Mouse (Mus musculus): ENCODE results near the gene Rflnb.
"Not testable (repeated sequence)": the region's sequence is repeated elsewhere in the genome, so short reads cannot be mapped to it uniquely, and the experiment has no call there.

Gene Rflnb

GRCm38 (mm10) chr11:76037581-76038294, 10.2 kb upstream of the Rflnb start:
- no peak for DNase-seq

GRCm38 (mm10) chr11:76035182-76035581, 7.6 kb upstream of the Rflnb start:
- DNase-seq, result peak; percentile 65 to 75

- DNase-seq, result no peak
Observed at GRCm38 (mm10) chr11:76033836-76034235, 6.3 kb upstream of the Rflnb start.

- DNase-seq, result no peak
Observed at GRCm38 (mm10) chr11:76033359-76033758, 5.8 kb upstream of the Rflnb start.

- peak in 1 of 2 experiments; percentile 38 for DNase-seq
Observed at GRCm38 (mm10) chr11:76028072-76028465, 487 bp upstream of the Rflnb start.

- DNase-seq, result no peak
Observed at GRCm38 (mm10) chr11:76026527-76027138, 949 bp downstream of the Rflnb start.

- no peak for DNase-seq
Observed at GRCm38 (mm10) chr11:76025080-76025583, 2.5 kb downstream of the Rflnb start.

GRCm38 (mm10) chr11:76020916-76021315, 6.7 kb downstream of the Rflnb start:
- no peak for DNase-seq

- DNase-seq, result no peak
Observed at GRCm38 (mm10) chr11:76019879-76020278, 7.7 kb downstream of the Rflnb start.

GRCm38 (mm10) chr11:76015814-76016213, 11.8 kb downstream of the Rflnb start:
- no peak for DNase-seq

- DNase-seq, result no peak
Observed at GRCm38 (mm10) chr11:76015251-76015650, 12.3 kb downstream of the Rflnb start.

GRCm38 (mm10) chr11:76010838-76011624, 16.6 kb downstream of the Rflnb start:
- DNase-seq, result no peak

- DNase-seq, result no peak
Observed at GRCm38 (mm10) chr11:76009101-76009500, 18.5 kb downstream of the Rflnb start.

GRCm38 (mm10) chr11:76008162-76008561, 19.4 kb downstream of the Rflnb start:
- no peak for DNase-seq

GRCm38 (mm10) chr11:76004276-76004675, 23.3 kb downstream of the Rflnb start:
- DNase-seq, result not testable (repeated sequence)

- DNase-seq, result no peak
Observed at GRCm38 (mm10) chr11:76001237-76001878, 26.2 kb downstream of the Rflnb start.

GRCm38 (mm10) chr11:76000701-76001100, 26.9 kb downstream of the Rflnb start:
- no peak for DNase-seq

- DNase-seq, result peak; percentile 86 to 88
Observed at GRCm38 (mm10) chr11:75999440-76000155, 28.0 kb downstream of the Rflnb start, which contains the start of gene 1700016K19Rik. Gene 1700016K19Rik (plus strand): TSS chr11:75999912.

GRCm38 (mm10) chr11:75994357-75994756, 33.2 kb downstream of the Rflnb start:
- no peak for DNase-seq

- DNase-seq, result no peak
Observed at GRCm38 (mm10) chr11:75992481-75992880, 35.1 kb downstream of the Rflnb start.

- no peak for DNase-seq
Observed at GRCm38 (mm10) chr11:75991911-75992310, 35.7 kb downstream of the Rflnb start.

All from cerebellum, adult 18-20 months (tissue).